ENCODE assay signal across 15 mouse cellular contexts in genomic region chr5:133937967-133938918, GRCm38 (mm10).
DNase-seq lines count a peak whose midpoint lies in the region; ATAC-seq and TF ChIP-seq lines count a peak whose summit lies in the region.
"Had no signal": no experiment of that assay in that cellular context is flagged by ENCODE, and none has a peak within 500 bp of the region (broad histone marks: within the 10 kb centered on the region; RNA-seq: fewer than 3 reads in every experiment).

No protein-coding gene starts in this region.

- no peaks in the 10 kb centered on the region for H3K27me3 ChIP-seq in midbrain, embryonic 12.5 days
- H3K27me3 ChIP-seq in midbrain, postnatal 0 days (ENCODE audit: insufficient read depth, low read length), result no peaks in the 10 kb centered on the region
- peaks cover 7% of the 10 kb centered on the region; the same call in 1 of the 2 replicates for H3K27me3 ChIP-seq in forebrain, embryonic 12.5 days
- H3K27me3 ChIP-seq: heart, embryonic 13.5 days; limb, embryonic 15.5 days; neural tube, embryonic 13.5 days had no signal

- no peak overlapping the region for H3K9ac ChIP-seq in midbrain, embryonic 12.5 days (replicated peaks)
- no peak overlapping the region for H3K9ac ChIP-seq in midbrain, postnatal 0 days (replicated peaks; ENCODE audit: low read length, poor library complexity, severe bottlenecking)
- H3K9ac ChIP-seq in forebrain, embryonic 12.5 days, result no peak overlapping the region
- H3K9ac ChIP-seq: heart, embryonic 13.5 days; limb, embryonic 15.5 days; neural tube, embryonic 13.5 days had no signal

- no peak for ATAC-seq in cerebellum, adult (ENCODE audit: insufficient number of reproducible peaks, low FRiP score, low TSS enrichment)
- peak; percentile 47; the same call in 1 of the 2 replicates for ATAC-seq in midbrain, embryonic 12.5 days (ENCODE audit: low FRiP score, low read depth)
- no peak for ATAC-seq in midbrain, postnatal 0 days (ENCODE audit: low FRiP score)
- peak; percentile 81 for ATAC-seq in forebrain, embryonic 12.5 days (ENCODE audit: low FRiP score)

- H3K4me3 ChIP-seq in midbrain, embryonic 12.5 days, result no peak overlapping the region
- no peak overlapping the region for H3K4me3 ChIP-seq in midbrain, postnatal 0 days (ENCODE audit: low read depth, low read length)
- no peak overlapping the region for H3K4me3 ChIP-seq in forebrain, embryonic 12.5 days (replicated peaks)
- H3K4me3 ChIP-seq: heart, embryonic 13.5 days; left cerebral cortex, adult 2 months; limb, embryonic 15.5 days; neural tube, embryonic 13.5 days had no signal

- H3K9me3 ChIP-seq in midbrain, embryonic 12.5 days, result no peaks in the 10 kb centered on the region
- no peaks in the 10 kb centered on the region for H3K9me3 ChIP-seq in midbrain, postnatal 0 days (ENCODE audit: low read length)
- no peaks in the 10 kb centered on the region for H3K9me3 ChIP-seq in forebrain, embryonic 12.5 days
- H3K9me3 ChIP-seq: heart, embryonic 13.5 days; limb, embryonic 15.5 days; neural tube, embryonic 13.5 days had no signal

- H3K4me2 ChIP-seq in midbrain, embryonic 12.5 days (replicated peaks), result no peak overlapping the region
- no peak overlapping the region for H3K4me2 ChIP-seq in midbrain, postnatal 0 days (ENCODE audit: low read depth, low read length, poor library complexity, severe bottlenecking)
- H3K4me2 ChIP-seq in forebrain, embryonic 12.5 days, result no peak overlapping the region
- H3K4me2 ChIP-seq: heart, embryonic 13.5 days; limb, embryonic 15.5 days; neural tube, embryonic 13.5 days had no signal

- no peak overlapping the region; the same call in 1 of the 2 replicates for H3K27ac ChIP-seq in midbrain, embryonic 12.5 days (replicated peaks)
- H3K27ac ChIP-seq in midbrain, postnatal 0 days (ENCODE audit: low read depth, low read length), result no peak overlapping the region
- peak overlapping the region; percentile 89 for H3K27ac ChIP-seq in forebrain, embryonic 12.5 days
- H3K27ac ChIP-seq: heart, embryonic 13.5 days; left cerebral cortex, adult 2 months; limb, embryonic 15.5 days; macrophage; neural tube, embryonic 13.5 days had no signal

- WGBS in midbrain, embryonic 12.5 days, result 52% methylated on average over 9 of the region's 9 CpGs
- WGBS in midbrain, postnatal 0 days, result 49% methylated on average over 9 of the region's 9 CpGs
- WGBS in forebrain, embryonic 12.5 days, result 36% methylated on average over 9 of the region's 9 CpGs

- H3K4me1 ChIP-seq in midbrain, embryonic 12.5 days, result peaks cover 9% of the 10 kb centered on the region; the same call in 1 of the 2 replicates
- H3K4me1 ChIP-seq in midbrain, postnatal 0 days (ENCODE audit: insufficient read depth, low read length), result no peaks in the 10 kb centered on the region
- H3K4me1 ChIP-seq in forebrain, embryonic 12.5 days, result peaks cover 15% of the 10 kb centered on the region
- H3K4me1 ChIP-seq: limb, embryonic 15.5 days had no signal

- TF ChIP-seq CTCF in midbrain, postnatal 0 days (IDR thresholded peaks at IDR 0.05), result no peak

- no peaks in the 10 kb centered on the region for H3K36me3 ChIP-seq in midbrain, embryonic 12.5 days
- H3K36me3 ChIP-seq in midbrain, postnatal 0 days (ENCODE audit: insufficient read depth, low read length), result no peaks in the 10 kb centered on the region
- H3K36me3 ChIP-seq in forebrain, embryonic 12.5 days (replicated peaks), result no peaks in the 10 kb centered on the region
- H3K36me3 ChIP-seq: heart, embryonic 13.5 days; limb, embryonic 15.5 days; neural tube, embryonic 13.5 days had no signal

- DNase-seq in cerebellum, adult 9-11 months, result peak; percentile 54
- DNase-seq in midbrain, postnatal 0 days (ENCODE audit: low spot score), result no peak
- DNase-seq in lung, postnatal 36 days, result peak; percentile 12
- no peak for DNase-seq in T-cell, adult 2 months (ENCODE audit: low spot score)
- no peak for DNase-seq in urinary bladder, postnatal 14 days (ENCODE audit: low spot score)
- DNase-seq: kidney, postnatal 10 days; thymus, postnatal 14 days had no signal

Comparison
In these comparisons a context has a peak if more than half of its experiments do, and no peak if none do; other contexts are left out.
1. ATAC-seq: peak in midbrain, embryonic 12.5 days (single experiment) and forebrain, embryonic 12.5 days (single experiment); none in cerebellum, adult (single experiment) and midbrain, postnatal 0 days (single experiment).
2. DNase-seq: peak in cerebellum, adult 9-11 months (single experiment) and lung, postnatal 36 days (single experiment); none in midbrain, postnatal 0 days (single experiment), T-cell, adult 2 months (single experiment) and urinary bladder, postnatal 14 days (single experiment).